ENCODE assay signal across 9 mouse cellular contexts in genomic region chr10:119168791-119169190, GRCm38 (mm10).
DNase-seq lines count a peak whose midpoint lies in the region; ATAC-seq and TF ChIP-seq lines count a peak whose summit lies in the region.
"Had no signal": no experiment of that assay in that cellular context is flagged by ENCODE, and none has a peak within 500 bp of the region (broad histone marks: within the 10 kb centered on the region; RNA-seq: fewer than 3 reads in every experiment).

No protein-coding gene starts in this region.

- H3K4me3 ChIP-seq in intestine, postnatal 0 days (ENCODE audit: low read depth, low read length), result no peak overlapping the region
- H3K4me3 ChIP-seq in intestine, embryonic 15.5 days (replicated peaks), result no peak overlapping the region
- no peak overlapping the region for H3K4me3 ChIP-seq in E14TG2a.4 (replicated peaks; ENCODE audit: low read length)
- H3K4me3 ChIP-seq in cortical plate, adult 2 months (ENCODE audit: insufficient read depth, low read length), result no peak overlapping the region
- H3K4me3 ChIP-seq in thymus, adult 2 months (ENCODE audit: control insufficient read depth, insufficient read depth, low read length), result no peak overlapping the region
- H3K4me3 ChIP-seq: stomach, embryonic 15.5 days had no signal

- H3K9me3 ChIP-seq in intestine, postnatal 0 days (ENCODE audit: control insufficient read depth), result no peaks in the 10 kb centered on the region
- H3K9me3 ChIP-seq in intestine, embryonic 15.5 days, result no peaks in the 10 kb centered on the region
- peaks cover 19% of the 10 kb centered on the region for H3K9me3 ChIP-seq in E14TG2a.4 (ENCODE audit: low read length)
- H3K9me3 ChIP-seq: stomach, embryonic 15.5 days had no signal

- TF ChIP-seq CTCF in intestine, postnatal 0 days (IDR thresholded peaks at IDR 0.05; ENCODE audit: low read depth), result peak; percentile 63
- peak; percentile 31 for TF ChIP-seq CTCF in E14TG2a.4 (conservative IDR thresholded peaks at IDR 0.05; ENCODE audit: low read length)
- peak; percentile 51 for TF ChIP-seq CTCF in cortical plate, adult 2 months (IDR thresholded peaks at IDR 0.05; ENCODE audit: extremely low read depth, insufficient read depth, low read length)
- TF ChIP-seq CTCF in thymus, adult 2 months (IDR thresholded peaks at IDR 0.05; ENCODE audit: borderline replicate concordance, control insufficient read depth, extremely low read depth, insufficient read depth, low read length, poor library complexity), result no peak

- no peak overlapping the region for H3K27ac ChIP-seq in intestine, postnatal 0 days (ENCODE audit: low read depth, low read length)
- no peak overlapping the region for H3K27ac ChIP-seq in intestine, embryonic 15.5 days
- no peak overlapping the region for H3K27ac ChIP-seq in cortical plate, adult 2 months (ENCODE audit: insufficient read depth, low read length)
- no peak overlapping the region for H3K27ac ChIP-seq in thymus, adult 2 months (ENCODE audit: control insufficient read depth, insufficient read depth, low read length)
- H3K27ac ChIP-seq: stomach, embryonic 15.5 days had no signal

- no peaks in the 10 kb centered on the region for H3K36me3 ChIP-seq in intestine, postnatal 0 days (ENCODE audit: control insufficient read depth, insufficient read depth)
- no peaks in the 10 kb centered on the region for H3K36me3 ChIP-seq in intestine, embryonic 15.5 days
- no peaks in the 10 kb centered on the region for H3K36me3 ChIP-seq in E14TG2a.4 (ENCODE audit: insufficient read depth, low read length)
- no peaks in the 10 kb centered on the region for H3K36me3 ChIP-seq in thymus, adult 2 months (ENCODE audit: control insufficient read depth, insufficient read depth, low read length)
- H3K36me3 ChIP-seq: stomach, embryonic 15.5 days had no signal

- no peak overlapping the region for H3K4me2 ChIP-seq in intestine, postnatal 0 days (replicated peaks; ENCODE audit: low read depth)
- H3K4me2 ChIP-seq in intestine, embryonic 15.5 days (replicated peaks), result no peak overlapping the region
- H3K4me2 ChIP-seq: stomach, embryonic 15.5 days had no signal

- no peaks in the 10 kb centered on the region for H3K27me3 ChIP-seq in intestine, postnatal 0 days (replicated peaks; ENCODE audit: control insufficient read depth, insufficient read depth, low read length)
- H3K27me3 ChIP-seq in intestine, embryonic 15.5 days (replicated peaks), result no peaks in the 10 kb centered on the region
- peaks cover 5% of the 10 kb centered on the region; the same call in 1 of the 2 replicates for H3K27me3 ChIP-seq in E14TG2a.4 (ENCODE audit: insufficient read depth, low read length)
- no peaks in the 10 kb centered on the region for H3K27me3 ChIP-seq in thymus, adult 2 months (ENCODE audit: control insufficient read depth, insufficient read depth, low read length)
- H3K27me3 ChIP-seq: stomach, embryonic 15.5 days had no signal

- no peak overlapping the region for H3K9ac ChIP-seq in intestine, postnatal 0 days (ENCODE audit: low read depth, low read length)
- no peak overlapping the region for H3K9ac ChIP-seq in intestine, embryonic 15.5 days
- H3K9ac ChIP-seq: stomach, embryonic 15.5 days had no signal

- TF ChIP-seq POLR2A in cortical plate, adult 2 months (IDR thresholded peaks at IDR 0.05; ENCODE audit: extremely low read depth, insufficient read depth, low read length), result no peak
- no peak for TF ChIP-seq POLR2A in thymus, adult 2 months (IDR thresholded peaks at IDR 0.05; ENCODE audit: control insufficient read depth, extremely low read depth, insufficient read depth, low read length, poor library complexity)

- no peaks in the 10 kb centered on the region for H3K4me1 ChIP-seq in intestine, postnatal 0 days (replicated peaks; ENCODE audit: control insufficient read depth, insufficient read depth, low read length)
- H3K4me1 ChIP-seq in intestine, embryonic 15.5 days (replicated peaks), result no peaks in the 10 kb centered on the region
- H3K4me1 ChIP-seq in E14TG2a.4 (replicated peaks; ENCODE audit: low read depth, low read length), result peaks cover 13% of the 10 kb centered on the region; the same call in 1 of the 2 replicates
- no peaks in the 10 kb centered on the region; the same call in 1 of the 2 replicates for H3K4me1 ChIP-seq in cortical plate, adult 2 months (ENCODE audit: control insufficient read depth, insufficient read depth, low read length)
- no peaks in the 10 kb centered on the region for H3K4me1 ChIP-seq in thymus, adult 2 months (replicated peaks; ENCODE audit: control insufficient read depth, insufficient read depth, low read length)
- H3K4me1 ChIP-seq: stomach, embryonic 15.5 days had no signal

- WGBS in intestine, postnatal 0 days, result 36% methylated on average over 14 of the region's 14 CpGs
- WGBS in intestine, embryonic 15.5 days, result 39% methylated on average over 14 of the region's 14 CpGs
- WGBS in thymus, adult 2 months, result 88% methylated on average over 14 of the region's 14 CpGs

- no peak for ATAC-seq in intestine, postnatal 0 days
- ATAC-seq in intestine, embryonic 15.5 days, result no peak

- peak; percentile 13 to 21 for DNase-seq in layer of hippocampus, postnatal 14 days (ENCODE audit: low spot score in 2 of 2)
- no peak for DNase-seq in thymus, adult 2 months
- DNase-seq in thymus, postnatal 4 days, result no peak
- no peak for DNase-seq in right cerebral cortex, postnatal 10 days (ENCODE audit: low spot score in 2 of 2)

Comparison
In these comparisons a context has a peak if more than half of its experiments do, and no peak if none do; other contexts are left out.
1. DNase-seq: peak in layer of hippocampus, postnatal 14 days (2 of 2); none in thymus, adult 2 months (single experiment), thymus, postnatal 4 days (single experiment) and right cerebral cortex, postnatal 10 days (0 of 2).